ENCODE assay signal across 8 mouse cellular contexts in genomic region chr10:81434361-81435263, GRCm38 (mm10). TPM values are rescaled to one million over a fixed set of nuclear protein-coding genes. Genes with fewer than 3 reads are reported as not detected.
A peak's percentile ranks its signal among the peaks of the same experiment; 100 is the strongest.
DNase-seq lines count a peak whose midpoint lies in the region; ATAC-seq lines count a peak whose summit lies in the region.

No protein-coding gene starts in this region.

- peaks cover 10% of the 10 kb centered on the region for H3K4me1 ChIP-seq in limb, embryonic 11.5 days (ENCODE audit: control insufficient read depth, insufficient read depth, low read length)
- H3K4me1 ChIP-seq in limb, embryonic 10.5 days = peaks cover 37% of the 10 kb centered on the region
- H3K4me1 ChIP-seq in hindbrain, embryonic 16.5 days (ENCODE audit: control insufficient read depth, insufficient read depth, low read depth, low read length) = peaks cover 22% of the 10 kb centered on the region
- H3K4me1 ChIP-seq in neural tube, embryonic 13.5 days (replicated peaks) = peaks cover 40% of the 10 kb centered on the region

- intact Hi-C loops in left cerebral cortex, postnatal 36 days (cut with DNase I) = loop anchor here (2.0 kb wide), 1 partner anchor 24 kb away; no protein-coding TSS in a partner anchor

- no peak overlapping the region for H3K4me3 ChIP-seq in limb, embryonic 11.5 days (ENCODE audit: low read depth, low read length)
- no peak overlapping the region for H3K4me3 ChIP-seq in limb, embryonic 10.5 days
- H3K4me3 ChIP-seq in hindbrain, embryonic 16.5 days (ENCODE audit: low read length) = no peak overlapping the region
- H3K4me3 ChIP-seq in neural tube, embryonic 13.5 days = no peak overlapping the region

- H3K9ac ChIP-seq in limb, embryonic 11.5 days (ENCODE audit: low read length) = no peak overlapping the region
- no peak overlapping the region for H3K9ac ChIP-seq in hindbrain, embryonic 16.5 days (ENCODE audit: low read depth, low read length)
- peak overlapping the region; percentile 31; the same call in 1 of the 2 replicates for H3K9ac ChIP-seq in neural tube, embryonic 13.5 days

- WGBS in limb, embryonic 11.5 days = 53% methylated on average over 15 of the region's 15 CpGs
- 62% methylated on average over 15 of the region's 15 CpGs for WGBS in limb, embryonic 10.5 days
- WGBS in hindbrain, embryonic 16.5 days = 68% methylated on average over 15 of the region's 15 CpGs
- 63% methylated on average over 15 of the region's 15 CpGs for WGBS in neural tube, embryonic 13.5 days

- peak; percentile 45 to 70 for DNase-seq in adrenal gland, adult (ENCODE audit: inconsistent age in 2 of 2, low spot score in 1 of 2)
- no peak for DNase-seq in adrenal gland, postnatal 36 days
- peak; percentile 20 for DNase-seq in limb, embryonic 11.5 days (ENCODE audit: low spot score)
- no peak for DNase-seq in limb, embryonic 10.5 days (ENCODE audit: low spot score)
- DNase-seq in cerebellum, adult 8-10 months = peak; percentile 48
- no peak for DNase-seq in left cerebral cortex, postnatal 36 days (ENCODE audit: low spot score in 2 of 2)

- no peaks in the 10 kb centered on the region for H3K36me3 ChIP-seq in limb, embryonic 11.5 days (ENCODE audit: control insufficient read depth, insufficient read depth, low read length)
- H3K36me3 ChIP-seq in limb, embryonic 10.5 days = no peaks in the 10 kb centered on the region
- no peaks in the 10 kb centered on the region for H3K36me3 ChIP-seq in hindbrain, embryonic 16.5 days (ENCODE audit: control insufficient read depth, insufficient read depth, low read length)
- H3K36me3 ChIP-seq in neural tube, embryonic 13.5 days = no peaks in the 10 kb centered on the region

- H3K27ac ChIP-seq in limb, embryonic 11.5 days (replicated peaks; ENCODE audit: low read depth, low read length) = no peak overlapping the region
- H3K27ac ChIP-seq in limb, embryonic 10.5 days = no peak overlapping the region
- peak overlapping the region; percentile 45 for H3K27ac ChIP-seq in hindbrain, embryonic 16.5 days (ENCODE audit: low read depth, low read length)
- peak overlapping the region; percentile 42; the same call in 1 of the 2 replicates for H3K27ac ChIP-seq in neural tube, embryonic 13.5 days (replicated peaks)

- peaks cover 9% of the 10 kb centered on the region; the same call in 1 of the 2 replicates for H3K27me3 ChIP-seq in limb, embryonic 11.5 days (ENCODE audit: control insufficient read depth, insufficient read depth, low read length)
- H3K27me3 ChIP-seq in limb, embryonic 10.5 days (ENCODE audit: low read depth, poor library complexity, severe bottlenecking) = peaks cover 50% of the 10 kb centered on the region
- no peaks in the 10 kb centered on the region for H3K27me3 ChIP-seq in hindbrain, embryonic 16.5 days (replicated peaks; ENCODE audit: control insufficient read depth, insufficient read depth, low read length)
- H3K27me3 ChIP-seq in neural tube, embryonic 13.5 days = peaks cover 5% of the 10 kb centered on the region

- no peaks in the 10 kb centered on the region for H3K9me3 ChIP-seq in limb, embryonic 11.5 days (ENCODE audit: control insufficient read depth, low read length)
- H3K9me3 ChIP-seq in limb, embryonic 10.5 days (replicated peaks) = no peaks in the 10 kb centered on the region; the same call in 1 of the 2 replicates
- no peaks in the 10 kb centered on the region for H3K9me3 ChIP-seq in hindbrain, embryonic 16.5 days (ENCODE audit: control insufficient read depth, low read length)
- no peaks in the 10 kb centered on the region for H3K9me3 ChIP-seq in neural tube, embryonic 13.5 days

- H3K4me2 ChIP-seq in limb, embryonic 11.5 days (ENCODE audit: low read depth, severe bottlenecking) = no peak overlapping the region
- no peak overlapping the region for H3K4me2 ChIP-seq in hindbrain, embryonic 16.5 days (ENCODE audit: low read length)
- no peak overlapping the region for H3K4me2 ChIP-seq in neural tube, embryonic 13.5 days

- ATAC-seq in limb, embryonic 11.5 days (ENCODE audit: insufficient number of reproducible peaks, low FRiP score, low TSS enrichment, low read depth) = no peak
- no peak for ATAC-seq in hindbrain, embryonic 16.5 days
- no peak for ATAC-seq in neural tube, embryonic 13.5 days (ENCODE audit: low read depth)

RNA-seq across cellular contexts. Expression of gene Nfic, which starts 20.8 kb away (rescaled TPM):
- 100 to 1,000 TPM in 1 of 2 experiments, 10 to 100 TPM in 1; 93.2 to 114 TPM for total RNA-seq in adrenal gland, postnatal 36 days (2021)
- polyA plus RNA-seq in limb, embryonic 11.5 days (2014; fragmentation: Nextera tagmentation; extraction: Ambion mirVana) = 16.7 and 18.7 TPM in 2 replicates
- polyA plus RNA-seq in limb, embryonic 10.5 days (2016; fragmentation: Nextera tagmentation; extraction: Ambion mirVana) = 9.3 and 19.8 TPM in 2 replicates
- 24.5 and 34.5 TPM in 2 replicates for polyA plus RNA-seq in hindbrain, embryonic 16.5 days (2015; fragmentation: Nextera tagmentation; extraction: Ambion mirVana)
- polyA plus RNA-seq in neural tube, embryonic 13.5 days (2015; fragmentation: Nextera tagmentation; extraction: Ambion mirVana) = 27.1 and 27.9 TPM in 2 replicates
- total RNA-seq in left cerebral cortex, postnatal 36 days (2021) = 10 to 100 TPM; 87.9 to 96.9 TPM

RNA-seq across cellular contexts. Expression of gene Smim24, which starts 41.8 kb away (rescaled TPM):
- total RNA-seq in adrenal gland, postnatal 36 days (2021) = 1 to 10 TPM; 1.2 to 1.6 TPM
- polyA plus RNA-seq in limb, embryonic 11.5 days (2014; fragmentation: Nextera tagmentation; extraction: Ambion mirVana) = 3.4 and 3.5 TPM in 2 replicates
- 1.9 and 2.9 TPM in 2 replicates for polyA plus RNA-seq in limb, embryonic 10.5 days (2016; fragmentation: Nextera tagmentation; extraction: Ambion mirVana)
- 1.6 and 2.3 TPM in 2 replicates for polyA plus RNA-seq in hindbrain, embryonic 16.5 days (2015; fragmentation: Nextera tagmentation; extraction: Ambion mirVana)
- polyA plus RNA-seq in neural tube, embryonic 13.5 days (2015; fragmentation: Nextera tagmentation; extraction: Ambion mirVana) = 1.8 and 3.1 TPM in 2 replicates
- under 1 TPM; 0.77 to 0.94 TPM for total RNA-seq in left cerebral cortex, postnatal 36 days (2021)

RNA-seq across cellular contexts. Expression of gene Gm48552, which starts 45.8 kb away (rescaled TPM):
- total RNA-seq in adrenal gland, postnatal 36 days (2021) = 1 to 10 TPM in 1 of 2 experiments, not detected in 1; 1.5 TPM
- polyA plus RNA-seq in limb, embryonic 11.5 days (2014; fragmentation: Nextera tagmentation; extraction: Ambion mirVana) = 0.40 and 1.0 TPM in 2 replicates
- 1.4 and 1.5 TPM in 2 replicates for polyA plus RNA-seq in limb, embryonic 10.5 days (2016; fragmentation: Nextera tagmentation; extraction: Ambion mirVana)
- 1.5 and 2.2 TPM in 2 replicates for polyA plus RNA-seq in hindbrain, embryonic 16.5 days (2015; fragmentation: Nextera tagmentation; extraction: Ambion mirVana)
- polyA plus RNA-seq in neural tube, embryonic 13.5 days (2015; fragmentation: Nextera tagmentation; extraction: Ambion mirVana) = 1.3 and 2.5 TPM in 2 replicates
- total RNA-seq in left cerebral cortex, postnatal 36 days (2021) = 1 to 10 TPM; 1.9 to 4.9 TPM

RNA-seq across cellular contexts. Expression of gene Celf5, which starts 47.9 kb away (rescaled TPM):
- total RNA-seq in adrenal gland, postnatal 36 days (2021) = 1 to 10 TPM in 1 of 2 experiments, under 1 TPM in 1; 0.20 to 1.2 TPM
- polyA plus RNA-seq in limb, embryonic 11.5 days (2014; fragmentation: Nextera tagmentation; extraction: Ambion mirVana) = 0.33 and 0.77 TPM in 2 replicates
- polyA plus RNA-seq in limb, embryonic 10.5 days (2016; fragmentation: Nextera tagmentation; extraction: Ambion mirVana) = 0.24 and 0.48 TPM in 2 replicates
- 60.1 and 63.6 TPM in 2 replicates for polyA plus RNA-seq in hindbrain, embryonic 16.5 days (2015; fragmentation: Nextera tagmentation; extraction: Ambion mirVana)
- polyA plus RNA-seq in neural tube, embryonic 13.5 days (2015; fragmentation: Nextera tagmentation; extraction: Ambion mirVana) = 52.7 and 56.1 TPM in 2 replicates
- total RNA-seq in left cerebral cortex, postnatal 36 days (2021) = 100 to 1,000 TPM; 256 to 303 TPM

RNA-seq across cellular contexts. Expression of gene Gm48551, which starts 50.3 kb away (rescaled TPM):
- 1 to 10 TPM; 1.1 to 1.7 TPM for total RNA-seq in adrenal gland, postnatal 36 days (2021)
- 2.1 and 2.8 TPM in 2 replicates for polyA plus RNA-seq in limb, embryonic 11.5 days (2014; fragmentation: Nextera tagmentation; extraction: Ambion mirVana)
- polyA plus RNA-seq in limb, embryonic 10.5 days (2016; fragmentation: Nextera tagmentation; extraction: Ambion mirVana) = 3.8 and 4.2 TPM in 2 replicates
- 7.9 and 9.4 TPM in 2 replicates for polyA plus RNA-seq in hindbrain, embryonic 16.5 days (2015; fragmentation: Nextera tagmentation; extraction: Ambion mirVana)
- 5.2 and 8.2 TPM in 2 replicates for polyA plus RNA-seq in neural tube, embryonic 13.5 days (2015; fragmentation: Nextera tagmentation; extraction: Ambion mirVana)
- 1 to 10 TPM; 2.5 to 4.3 TPM for total RNA-seq in left cerebral cortex, postnatal 36 days (2021)

Comparison
In these comparisons a context has a peak if more than half of its experiments do, and no peak if none do; other contexts are left out.
1. DNase-seq: peak in adrenal gland, adult (2 of 2), limb, embryonic 11.5 days (single experiment) and cerebellum, adult 8-10 months (single experiment); none in adrenal gland, postnatal 36 days (0 of 2), limb, embryonic 10.5 days (single experiment) and left cerebral cortex, postnatal 36 days (0 of 2).
2. H3K27ac ChIP-seq: peak in hindbrain, embryonic 16.5 days (single experiment) and neural tube, embryonic 13.5 days (single experiment); none in limb, embryonic 11.5 days (single experiment) and limb, embryonic 10.5 days (single experiment).